Comparison of ENCODE assay signal across 8 mouse cellular contexts in genomic region chr4:154159002-154159401, GRCm38 (mm10). TPM values are rescaled to one million over a fixed set of nuclear protein-coding genes. Genes with fewer than 3 reads are reported as not detected.
DNase-seq lines count a peak whose midpoint lies in the region; ATAC-seq lines count a peak whose summit lies in the region.

No protein-coding gene starts in this region.

- H3K4me3 ChIP-seq in hindbrain, embryonic 14.5 days (replicated peaks; ENCODE audit: low read length): peak overlapping the region; percentile 94; the same call in 1 of the 2 replicates

- H3K9me3 ChIP-seq in hindbrain, embryonic 14.5 days (ENCODE audit: control insufficient read depth, low read length): no peaks in the 10 kb centered on the region

- H3K9ac ChIP-seq in hindbrain, embryonic 14.5 days: no peak overlapping the region

- H3K36me3 ChIP-seq in hindbrain, embryonic 14.5 days (replicated peaks; ENCODE audit: control insufficient read depth, insufficient read depth): peaks cover 40% of the 10 kb centered on the region

- peaks cover 14% of the 10 kb centered on the region for H3K4me1 ChIP-seq in hindbrain, embryonic 14.5 days (replicated peaks; ENCODE audit: control insufficient read depth, insufficient read depth, low read length)

- DNase-seq in NIH3T3 (ENCODE audit: low read depth): peak; percentile 87
- DNase-seq in cerebellum, adult 9-11 months: peak; percentile 87
- DNase-seq in frontal cortex, adult 2 months (ENCODE audit: extremely low spot score in 1 of 2, low spot score in 1 of 2): peak; percentile 71 to 91
- peak; percentile 88 for DNase-seq in hindbrain, embryonic 14.5 days (ENCODE audit: low spot score)
- peak; percentile 78 to 87 for DNase-seq in layer of hippocampus, postnatal 25 days (ENCODE audit: extremely low spot score in 1 of 2, low spot score in 1 of 2)
- peak; percentile 90 for DNase-seq in lung, postnatal 14 days
- peak; percentile 92 for DNase-seq in retina, postnatal 1 day
- DNase-seq in urinary bladder, postnatal 10 days (ENCODE audit: low spot score): peak; percentile 57

- 22% methylated on average over 6 of the region's 6 CpGs for WGBS in hindbrain, embryonic 14.5 days

- no peaks in the 10 kb centered on the region for H3K27me3 ChIP-seq in hindbrain, embryonic 14.5 days (ENCODE audit: control insufficient read depth, insufficient read depth, low read length)

- peak; percentile 9; the same call in 1 of the 2 replicates for ATAC-seq in hindbrain, embryonic 14.5 days (ENCODE audit: low FRiP score)

- no peak overlapping the region for H3K27ac ChIP-seq in hindbrain, embryonic 14.5 days

- H3K4me2 ChIP-seq in hindbrain, embryonic 14.5 days (replicated peaks): peak overlapping the region; percentile 66

RNA-seq across cellular contexts. Expression of gene Tprgl, which starts 1.5 kb away (rescaled TPM):
- 200 and 202 TPM in 2 replicates for polyA plus RNA-seq in frontal cortex, adult 2 months (2012; rRNA removed)
- 203 and 222 TPM in 2 replicates for polyA plus RNA-seq in hindbrain, embryonic 14.5 days (2014; fragmentation: Nextera tagmentation; extraction: Ambion mirVana)
- total RNA-seq in layer of hippocampus, postnatal 25 days (2021): 100 to 1,000 TPM; 170 to 189 TPM

RNA-seq across cellular contexts. Expression of gene Megf6, which starts 11.5 kb away (rescaled TPM):
- polyA plus RNA-seq in frontal cortex, adult 2 months (2012; rRNA removed): 3.0 and 5.4 TPM in 2 replicates
- polyA plus RNA-seq in hindbrain, embryonic 14.5 days (2014; fragmentation: Nextera tagmentation; extraction: Ambion mirVana): 8.8 and 10.1 TPM in 2 replicates
- total RNA-seq in layer of hippocampus, postnatal 25 days (2021): 1 to 10 TPM; 4.9 to 5.6 TPM

RNA-seq across cellular contexts. Expression of gene Wrap73, which starts 16.8 kb away (rescaled TPM):
- 30.6 and 31.7 TPM in 2 replicates for polyA plus RNA-seq in frontal cortex, adult 2 months (2012; rRNA removed)
- polyA plus RNA-seq in hindbrain, embryonic 14.5 days (2014; fragmentation: Nextera tagmentation; extraction: Ambion mirVana): 35.3 and 36.3 TPM in 2 replicates
- total RNA-seq in layer of hippocampus, postnatal 25 days (2021): 10 to 100 TPM; 30.5 to 36.0 TPM

RNA-seq across cellular contexts. Expression of gene Trp73, which starts 19.0 kb away (rescaled TPM):
- polyA plus RNA-seq in frontal cortex, adult 2 months (2012; rRNA removed): 0.84 and 1.3 TPM in 2 replicates
- 0.68 and 0.96 TPM in 2 replicates for polyA plus RNA-seq in hindbrain, embryonic 14.5 days (2014; fragmentation: Nextera tagmentation; extraction: Ambion mirVana)
- 1 to 10 TPM; 2.4 to 3.1 TPM for total RNA-seq in layer of hippocampus, postnatal 25 days (2021)
